Mouse (Mus musculus) kidney, postnatal 14 days (tissue): Measurements from ENCODE around the gene Trp53.
"Not testable (repeated sequence)": the region's sequence is repeated elsewhere in the genome, so short reads cannot be mapped to it uniquely, and the experiment has no call there.

Experiments used
- DNase-seq: peaks from one replicate; pipeline ENCODE4 v3.0.0; 2022; ENCODE audit warnings: mixed read lengths

Gene Trp53

GRCm38 (mm10) chr11:69580091-69580514 lies at the start of gene Trp53, which contains the start of gene Wrap53:
Gene Trp53, plus strand, starts transcription at chr11:69580359.
Gene Wrap53, minus strand, starts transcription at chr11:69580255.
- peak; percentile 96 for DNase-seq

GRCm38 (mm10) chr11:69530755-69531154 lies 49.4 kb upstream of the Trp53 start:
- not testable (repeated sequence) for DNase-seq

GRCm38 (mm10) chr11:69532480-69533150 lies 47.5 kb upstream of the Trp53 start:
- DNase-seq = no peak

- DNase-seq = no peak
These were observed 45.2 kb upstream of the Trp53 start for GRCm38 (mm10) chr11:69534990-69535389.

GRCm38 (mm10) chr11:69540700-69541099 lies 39.5 kb upstream of the Trp53 start:
- no peak for DNase-seq

GRCm38 (mm10) chr11:69541741-69542140 lies 38.4 kb upstream of the Trp53 start:
- DNase-seq = not testable (repeated sequence)

- no peak for DNase-seq
These were observed 36.6 kb upstream of the Trp53 start for GRCm38 (mm10) chr11:69543598-69543997.

GRCm38 (mm10) chr11:69545957-69546356 lies 34.2 kb upstream of the Trp53 start:
- no peak for DNase-seq

- peak; percentile 86 for DNase-seq
These were observed 33.6 kb upstream of the Trp53 start for GRCm38 (mm10) chr11:69546423-69547053.

- peak; percentile 63 for DNase-seq
These were observed 33.1 kb upstream of the Trp53 start for GRCm38 (mm10) chr11:69547071-69547470.

GRCm38 (mm10) chr11:69549060-69549656 lies 31.0 kb upstream of the Trp53 start, which contains the start of gene Dnah2:
Gene Dnah2, minus strand, starts transcription at chr11:69549110.
- no peak for DNase-seq

GRCm38 (mm10) chr11:69551310-69551709 lies 28.8 kb upstream of the Trp53 start:
- no peak for DNase-seq

- DNase-seq = no peak
These were observed 27.4 kb upstream of the Trp53 start for GRCm38 (mm10) chr11:69552622-69553340.

- no peak for DNase-seq
These were observed 26.8 kb upstream of the Trp53 start for GRCm38 (mm10) chr11:69553341-69553721.

GRCm38 (mm10) chr11:69554539-69555140 lies 25.5 kb upstream of the Trp53 start:
- no peak for DNase-seq

- no peak for DNase-seq
These were observed 22.7 kb upstream of the Trp53 start for GRCm38 (mm10) chr11:69557381-69557958.

- DNase-seq = peak; percentile 36
These were observed 21.4 kb upstream of the Trp53 start for GRCm38 (mm10) chr11:69558756-69559155.

GRCm38 (mm10) chr11:69559183-69559582 lies 21.0 kb upstream of the Trp53 start:
- no peak for DNase-seq

GRCm38 (mm10) chr11:69559851-69560765 lies 20.1 kb upstream of the Trp53 start, which contains the start of gene Efnb3:
Gene Efnb3, minus strand, starts transcription at chr11:69560205.
- DNase-seq = peak; percentile 41

- no peak for DNase-seq
These were observed 19.0 kb upstream of the Trp53 start for GRCm38 (mm10) chr11:69560896-69561854.
